15 mouse cellular contexts compared by ENCODE assay signal in the genomic region with DNA sequence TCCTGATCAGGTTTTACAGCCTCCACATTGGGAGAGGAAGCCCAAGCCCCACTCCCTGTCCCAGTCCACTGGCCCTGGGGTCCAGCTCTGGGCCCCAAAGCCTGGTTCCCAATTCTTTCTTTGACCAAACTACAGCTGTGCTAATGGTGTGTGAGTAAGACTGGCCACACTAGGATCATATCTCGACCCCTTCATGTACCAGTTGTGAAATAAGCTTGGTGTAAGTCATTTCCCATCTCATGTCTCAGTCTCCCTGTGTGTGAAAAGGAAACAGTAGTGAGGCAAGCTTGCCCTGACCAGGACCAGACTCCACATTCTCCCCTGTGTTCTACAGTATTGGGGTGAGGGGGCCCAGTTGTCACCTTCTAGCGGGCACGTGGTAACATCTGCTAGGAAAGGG.
A peak's percentile ranks its signal among the peaks of the same experiment; 100 is the strongest.
DNase-seq lines count a peak whose midpoint lies in the region; ATAC-seq and TF ChIP-seq lines count a peak whose summit lies in the region.
"Had no signal": no experiment of that assay in that cellular context is flagged by ENCODE, and none has a peak within 500 bp of the region (broad histone marks: within the 10 kb centered on the region; RNA-seq: fewer than 3 reads in every experiment).

No protein-coding gene starts in this region.

- H3K4me2 ChIP-seq in liver, postnatal 0 days (ENCODE audit: low read depth, low read length) = no peak overlapping the region
- no peak overlapping the region for H3K4me2 ChIP-seq in liver, embryonic 11.5 days
- no peak overlapping the region for H3K4me2 ChIP-seq in hindbrain, embryonic 14.5 days (replicated peaks)
- no peak overlapping the region for H3K4me2 ChIP-seq in midbrain, embryonic 11.5 days
- H3K4me2 ChIP-seq in heart, embryonic 11.5 days = no peak overlapping the region
- H3K4me2 ChIP-seq: heart, embryonic 12.5 days had no signal

- no peak for TF ChIP-seq CTCF in liver, postnatal 0 days (IDR thresholded peaks at IDR 0.05; ENCODE audit: low read depth)

- 70% methylated on average over 3 of the region's 3 CpGs for WGBS in liver, postnatal 0 days (ENCODE audit: insufficient replicate concordance)
- WGBS in liver, embryonic 11.5 days = 89% methylated on average over 3 of the region's 3 CpGs
- 96% methylated on average over 3 of the region's 3 CpGs for WGBS in hindbrain, embryonic 14.5 days
- 89% methylated on average over 3 of the region's 3 CpGs for WGBS in midbrain, embryonic 11.5 days
- 92% methylated on average over 3 of the region's 3 CpGs for WGBS in heart, embryonic 11.5 days (ENCODE audit: insufficient replicate concordance)

- H3K4me3 ChIP-seq in liver, postnatal 0 days (ENCODE audit: low read depth, low read length) = no peak overlapping the region
- H3K4me3 ChIP-seq in liver, embryonic 11.5 days (ENCODE audit: low read depth, low read length) = no peak overlapping the region
- no peak overlapping the region for H3K4me3 ChIP-seq in hindbrain, embryonic 14.5 days (replicated peaks; ENCODE audit: low read length)
- H3K4me3 ChIP-seq in midbrain, embryonic 11.5 days (ENCODE audit: low read depth, low read length) = no peak overlapping the region
- H3K4me3 ChIP-seq in heart, embryonic 11.5 days (ENCODE audit: low read depth, low read length) = no peak overlapping the region
- H3K4me3 ChIP-seq: embryonic facial prominence, embryonic 10.5 days; heart, embryonic 12.5 days; left cerebral cortex, adult 2 months; neural tube, embryonic 12.5 days had no signal

- no peaks in the 10 kb centered on the region for H3K4me1 ChIP-seq in liver, postnatal 0 days (ENCODE audit: insufficient read depth)
- peaks cover under 1% of the 10 kb centered on the region; the same call in 1 of the 2 replicates for H3K4me1 ChIP-seq in liver, embryonic 11.5 days (replicated peaks; ENCODE audit: control insufficient read depth, insufficient read depth, low read length)
- peaks cover 41% of the 10 kb centered on the region for H3K4me1 ChIP-seq in hindbrain, embryonic 14.5 days (replicated peaks; ENCODE audit: control insufficient read depth, insufficient read depth, low read length)
- H3K4me1 ChIP-seq in midbrain, embryonic 11.5 days (ENCODE audit: control insufficient read depth, insufficient read depth, low read length) = peaks cover 38% of the 10 kb centered on the region
- H3K4me1 ChIP-seq in heart, embryonic 11.5 days (ENCODE audit: control insufficient read depth, insufficient read depth, low read length) = peaks cover 15% of the 10 kb centered on the region

- peak overlapping the region; percentile 3; the same call in 1 of the 2 replicates for H3K27ac ChIP-seq in liver, postnatal 0 days (ENCODE audit: low read depth)
- H3K27ac ChIP-seq in liver, embryonic 11.5 days (ENCODE audit: low read depth, low read length) = no peak overlapping the region
- H3K27ac ChIP-seq in hindbrain, embryonic 14.5 days = 0 out of 2 replicates have a peak overlapping the region, but pooled peaks have one; percentile 1
- H3K27ac ChIP-seq in midbrain, embryonic 11.5 days (ENCODE audit: low read depth, low read length) = peak overlapping the region; percentile 3; the same call in 1 of the 2 replicates
- no peak overlapping the region for H3K27ac ChIP-seq in heart, embryonic 11.5 days (ENCODE audit: low read depth, low read length)
- H3K27ac ChIP-seq: embryonic facial prominence, embryonic 10.5 days; neural tube, embryonic 12.5 days; stomach, postnatal 0 days had no signal

- H3K36me3 ChIP-seq in liver, postnatal 0 days (replicated peaks; ENCODE audit: insufficient read depth, low read length) = no peaks in the 10 kb centered on the region
- no peaks in the 10 kb centered on the region for H3K36me3 ChIP-seq in liver, embryonic 11.5 days (ENCODE audit: control insufficient read depth, insufficient read depth, low read length)
- no peaks in the 10 kb centered on the region for H3K36me3 ChIP-seq in hindbrain, embryonic 14.5 days (replicated peaks; ENCODE audit: control insufficient read depth, insufficient read depth)
- no peaks in the 10 kb centered on the region for H3K36me3 ChIP-seq in midbrain, embryonic 11.5 days (ENCODE audit: control insufficient read depth, insufficient read depth, low read length)
- no peaks in the 10 kb centered on the region for H3K36me3 ChIP-seq in heart, embryonic 11.5 days (ENCODE audit: control insufficient read depth, insufficient read depth, low read length)
- H3K36me3 ChIP-seq: embryonic facial prominence, embryonic 10.5 days; heart, embryonic 12.5 days; neural tube, embryonic 12.5 days had no signal

- no peaks in the 10 kb centered on the region for H3K9me3 ChIP-seq in liver, postnatal 0 days (ENCODE audit: low read length)
- no peaks in the 10 kb centered on the region for H3K9me3 ChIP-seq in liver, embryonic 11.5 days (ENCODE audit: control insufficient read depth, low read length)
- no peaks in the 10 kb centered on the region for H3K9me3 ChIP-seq in hindbrain, embryonic 14.5 days (ENCODE audit: control insufficient read depth, low read length)
- no peaks in the 10 kb centered on the region for H3K9me3 ChIP-seq in midbrain, embryonic 11.5 days (ENCODE audit: control insufficient read depth, low read length)
- no peaks in the 10 kb centered on the region for H3K9me3 ChIP-seq in heart, embryonic 11.5 days (replicated peaks; ENCODE audit: control insufficient read depth, low read length)
- H3K9me3 ChIP-seq: embryonic facial prominence, embryonic 10.5 days; heart, embryonic 12.5 days; neural tube, embryonic 12.5 days had no signal

- no peak overlapping the region for H3K9ac ChIP-seq in liver, postnatal 0 days (replicated peaks)
- no peak overlapping the region for H3K9ac ChIP-seq in liver, embryonic 11.5 days (ENCODE audit: low read depth, low read length)
- no peak overlapping the region for H3K9ac ChIP-seq in hindbrain, embryonic 14.5 days
- H3K9ac ChIP-seq in midbrain, embryonic 11.5 days (ENCODE audit: low read length) = no peak overlapping the region
- no peak overlapping the region for H3K9ac ChIP-seq in heart, embryonic 11.5 days (ENCODE audit: low read depth, low read length)
- H3K9ac ChIP-seq: heart, embryonic 12.5 days; neural tube, embryonic 12.5 days had no signal

- H3K27me3 ChIP-seq in liver, postnatal 0 days (ENCODE audit: insufficient read depth, low read length) = no peaks in the 10 kb centered on the region
- no peaks in the 10 kb centered on the region for H3K27me3 ChIP-seq in liver, embryonic 11.5 days (replicated peaks; ENCODE audit: control insufficient read depth, insufficient read depth, low read length)
- no peaks in the 10 kb centered on the region for H3K27me3 ChIP-seq in hindbrain, embryonic 14.5 days (ENCODE audit: control insufficient read depth, insufficient read depth, low read length)
- H3K27me3 ChIP-seq in midbrain, embryonic 11.5 days (ENCODE audit: control insufficient read depth, insufficient read depth, low read length) = peaks cover 10% of the 10 kb centered on the region
- no peaks in the 10 kb centered on the region for H3K27me3 ChIP-seq in heart, embryonic 11.5 days (ENCODE audit: control insufficient read depth, insufficient read depth, low read length)
- H3K27me3 ChIP-seq: heart, embryonic 12.5 days; neural tube, embryonic 12.5 days had no signal

- ATAC-seq in liver, postnatal 0 days = peak; percentile 4; the same call in 1 of the 2 replicates
- no peak for ATAC-seq in liver, embryonic 11.5 days (replicated peaks; ENCODE audit: low FRiP score)
- ATAC-seq in hindbrain, embryonic 14.5 days (ENCODE audit: low FRiP score) = no peak
- ATAC-seq in midbrain, embryonic 11.5 days (ENCODE audit: low FRiP score) = no peak
- no peak for ATAC-seq in heart, embryonic 11.5 days (replicated peaks; ENCODE audit: insufficient number of reproducible peaks, low FRiP score, low TSS enrichment)

- no peak for TF ChIP-seq EP300 in liver, postnatal 0 days (IDR thresholded peaks at IDR 0.05; ENCODE audit: low read depth)

- DNase-seq in liver, postnatal 0 days = no peak
- DNase-seq in liver, embryonic 11.5 days (ENCODE audit: low spot score) = no peak
- DNase-seq in hindbrain, embryonic 14.5 days (ENCODE audit: low spot score) = no peak
- DNase-seq in midbrain, embryonic 11.5 days (ENCODE audit: low spot score, missing footprints) = no peak
- no peak for DNase-seq in urinary bladder, postnatal 36 days (ENCODE audit: low spot score in 2 of 2)
- no peak for DNase-seq in testis, postnatal 14 days (ENCODE audit: low spot score)
- DNase-seq: adrenal gland, adult 8-10 months; kidney, adult 8-10 months; kidney, postnatal 25 days had no signal

Comparison
In these comparisons a context has a peak if more than half of its experiments do, and no peak if none do; other contexts are left out.
1. H3K27ac ChIP-seq: peak in liver, postnatal 0 days (single experiment), hindbrain, embryonic 14.5 days (single experiment) and midbrain, embryonic 11.5 days (single experiment); none in liver, embryonic 11.5 days (single experiment) and heart, embryonic 11.5 days (single experiment).